Mouse (Mus musculus): Measurements from ENCODE around the gene Hist2h2be.
"Not testable (repeated sequence)": the region's sequence is repeated elsewhere in the genome, so short reads cannot be mapped to it uniquely, and the experiment has no call there.

Hist2h2be gene

DNA sequence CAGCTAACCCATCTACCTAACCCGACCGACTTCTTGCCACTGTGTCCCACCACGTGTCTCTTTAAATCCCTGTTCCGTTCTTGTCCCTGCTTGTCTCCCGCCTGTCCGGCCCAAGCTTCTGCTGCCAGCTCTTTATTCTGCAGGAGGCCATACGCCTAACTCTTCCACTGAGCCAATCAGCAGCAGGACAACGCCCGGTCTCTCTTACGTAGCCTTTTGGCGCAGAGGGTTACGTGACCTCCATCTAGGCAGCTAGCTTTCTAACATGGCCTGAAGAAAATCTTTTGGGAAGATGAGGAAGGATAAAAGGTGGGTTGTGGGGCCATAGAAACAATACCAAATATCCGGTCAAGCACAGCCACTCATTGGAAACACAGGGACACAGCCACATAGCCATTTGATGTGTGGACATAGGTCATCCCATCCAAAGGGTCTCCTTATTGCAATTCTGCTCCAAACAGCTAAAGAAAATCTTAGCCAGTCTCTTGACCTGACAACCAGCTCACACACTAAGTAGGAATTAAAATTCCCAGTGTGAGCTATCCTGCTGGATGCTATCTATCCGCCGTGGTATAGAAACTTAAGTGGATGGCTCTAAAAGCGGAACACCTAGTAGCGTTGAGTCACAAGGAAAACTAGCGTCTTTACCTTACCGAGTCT is 41.4 kb downstream of the Hist2h2be start:
- in situ Hi-C loops (cut with MboI, MseI): no loop called here

DNA sequence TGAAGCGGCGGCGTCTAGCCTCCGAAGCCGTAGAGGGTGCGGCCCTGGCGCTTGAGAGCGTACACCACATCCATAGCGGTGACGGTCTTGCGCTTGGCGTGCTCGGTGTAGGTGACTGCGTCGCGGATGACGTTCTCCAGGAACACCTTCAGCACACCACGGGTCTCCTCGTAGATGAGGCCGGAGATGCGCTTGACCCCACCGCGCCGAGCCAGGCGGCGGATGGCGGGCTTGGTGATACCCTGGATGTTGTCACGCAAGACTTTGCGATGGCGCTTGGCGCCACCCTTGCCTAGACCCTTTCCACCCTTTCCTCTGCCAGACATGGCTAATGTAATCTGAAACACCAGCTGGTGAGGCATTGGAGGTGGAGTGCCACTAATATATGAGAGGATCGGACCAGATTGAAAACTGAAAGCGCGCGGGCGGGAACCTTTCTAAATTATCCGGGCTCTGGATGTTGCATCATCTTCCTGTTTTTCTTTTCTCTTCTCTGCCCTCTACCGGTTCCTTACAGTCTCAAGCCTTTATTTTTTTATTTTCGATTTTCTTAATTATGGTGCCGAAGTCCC is 42.1 kb downstream of the Hist2h2be start, which contains the start of gene Hist2h4:
Hist2h4 (minus strand) TSS at position 333 of the 572 bp plus-strand sequence.
- in situ Hi-C loops (cut with MboI, MseI): no loop called here

DNA sequence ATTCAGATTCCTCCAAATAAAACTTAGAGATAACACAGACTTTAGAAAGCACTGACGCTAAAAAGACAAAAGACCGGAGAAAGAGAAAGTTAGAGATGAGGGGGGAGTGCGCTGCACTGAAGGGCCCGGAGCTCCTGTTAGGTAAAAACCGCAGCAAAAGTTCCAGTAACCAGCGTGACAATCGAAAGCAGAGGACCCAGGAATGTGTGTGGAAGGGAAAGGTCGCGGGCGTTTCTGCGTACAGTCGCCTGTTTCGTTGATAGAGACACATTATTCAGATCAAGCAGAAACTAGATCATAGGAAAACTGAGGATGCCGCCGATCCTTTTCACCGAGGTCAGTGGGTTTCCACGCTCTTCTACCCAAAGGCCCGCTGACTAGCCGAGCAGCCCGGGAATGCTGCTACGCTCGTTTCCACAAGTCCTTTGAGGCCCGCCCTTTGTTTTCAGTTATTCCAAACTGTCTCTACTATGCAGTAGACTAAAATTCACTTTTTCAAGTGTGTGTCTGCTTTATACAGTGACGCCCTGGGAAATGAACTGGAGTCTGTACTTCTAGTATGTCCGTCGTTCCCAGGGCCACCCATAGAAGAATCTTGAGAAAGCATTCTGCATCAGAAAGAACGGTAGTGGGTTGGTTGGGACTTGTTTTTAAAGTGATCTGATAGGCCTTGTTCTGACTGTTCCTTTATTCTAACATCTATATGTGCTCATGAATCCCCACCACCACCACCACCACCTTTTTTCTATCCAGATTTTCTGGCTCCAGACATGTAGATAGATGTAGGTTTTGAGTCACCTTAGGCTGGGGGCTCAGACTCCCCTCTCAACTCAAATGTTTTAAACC is 42.9 kb downstream of the Hist2h2be start:
- in situ Hi-C loops (cut with MboI, MseI): no loop called here

DNA sequence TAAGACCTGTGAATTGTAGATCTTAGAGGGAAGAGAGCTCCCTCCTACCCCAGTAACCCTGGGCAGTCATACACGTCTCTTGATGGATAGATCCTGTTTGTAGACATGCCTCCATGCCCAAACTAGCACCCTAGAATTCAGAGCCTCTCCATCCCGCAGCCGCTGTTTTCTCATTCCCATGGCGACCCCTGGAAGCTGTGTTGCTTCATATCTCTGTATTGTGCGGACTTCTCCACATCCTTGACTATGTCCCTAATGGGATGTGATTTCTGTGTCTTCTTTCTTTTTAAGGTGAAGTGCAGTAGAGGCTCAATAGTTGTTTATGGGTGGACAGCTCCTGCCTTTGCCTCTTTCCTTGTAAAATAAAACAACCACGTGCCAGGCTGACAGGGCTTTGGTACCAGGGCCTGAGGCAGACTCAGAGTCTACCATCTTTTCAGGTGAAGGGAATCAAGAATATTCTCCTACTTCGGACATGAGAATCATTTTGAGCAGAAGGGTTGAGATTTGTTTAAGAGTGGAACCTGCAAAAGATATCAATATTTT is 43.6 kb downstream of the Hist2h2be start:
- in situ Hi-C loops (cut with MboI, MseI): no loop called here

DNA sequence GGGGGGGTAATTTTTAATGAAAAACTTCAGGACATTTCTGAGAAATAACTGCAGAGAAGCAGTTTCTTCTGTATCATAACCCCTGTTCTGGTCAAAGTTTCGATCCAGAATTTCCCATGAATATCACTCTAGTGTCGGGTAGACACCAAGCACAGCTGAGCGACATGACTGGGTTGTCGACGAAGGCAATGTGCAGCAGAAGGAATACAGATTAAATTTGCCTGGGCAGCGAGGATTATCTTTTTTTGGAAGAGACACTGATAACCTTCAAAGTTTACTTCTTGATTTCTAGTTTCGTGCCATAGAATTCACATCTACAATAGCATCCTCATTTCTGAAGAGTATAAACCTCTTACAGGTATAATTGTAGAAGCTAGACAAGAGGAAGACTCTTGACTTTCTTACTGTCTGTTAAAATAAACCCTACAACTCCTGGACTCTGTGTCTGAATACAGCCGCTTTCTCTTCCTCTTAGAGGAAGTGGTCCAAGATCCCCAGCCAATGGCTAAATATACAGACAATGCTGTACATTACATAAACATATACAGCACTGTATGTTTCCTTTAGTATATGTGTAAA is 45.3 kb downstream of the Hist2h2be start:
- in situ Hi-C loops (cut with MboI, MseI): no loop called here

DNA sequence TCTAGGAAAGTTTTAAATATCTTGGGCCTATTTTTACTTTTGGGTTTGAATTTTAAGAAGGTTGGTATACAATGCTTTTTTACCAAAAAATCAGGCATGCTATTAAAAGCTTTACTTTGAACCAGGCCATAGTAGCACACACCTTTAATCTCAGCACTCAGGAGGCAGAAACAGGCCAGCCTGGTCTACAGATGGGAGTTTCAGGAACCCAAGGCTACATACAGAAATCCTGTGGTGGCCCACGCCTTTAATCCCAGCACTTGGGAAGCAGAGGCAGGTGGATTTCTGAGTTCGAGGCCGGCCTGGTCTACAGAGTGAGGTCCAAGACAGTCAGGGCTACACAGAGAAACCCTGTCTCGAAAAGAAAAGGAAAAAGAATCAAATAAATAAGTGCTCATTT is 46.6 kb downstream of the Hist2h2be start:
- in situ Hi-C loops (cut with MboI, MseI): no loop called here

DNA sequence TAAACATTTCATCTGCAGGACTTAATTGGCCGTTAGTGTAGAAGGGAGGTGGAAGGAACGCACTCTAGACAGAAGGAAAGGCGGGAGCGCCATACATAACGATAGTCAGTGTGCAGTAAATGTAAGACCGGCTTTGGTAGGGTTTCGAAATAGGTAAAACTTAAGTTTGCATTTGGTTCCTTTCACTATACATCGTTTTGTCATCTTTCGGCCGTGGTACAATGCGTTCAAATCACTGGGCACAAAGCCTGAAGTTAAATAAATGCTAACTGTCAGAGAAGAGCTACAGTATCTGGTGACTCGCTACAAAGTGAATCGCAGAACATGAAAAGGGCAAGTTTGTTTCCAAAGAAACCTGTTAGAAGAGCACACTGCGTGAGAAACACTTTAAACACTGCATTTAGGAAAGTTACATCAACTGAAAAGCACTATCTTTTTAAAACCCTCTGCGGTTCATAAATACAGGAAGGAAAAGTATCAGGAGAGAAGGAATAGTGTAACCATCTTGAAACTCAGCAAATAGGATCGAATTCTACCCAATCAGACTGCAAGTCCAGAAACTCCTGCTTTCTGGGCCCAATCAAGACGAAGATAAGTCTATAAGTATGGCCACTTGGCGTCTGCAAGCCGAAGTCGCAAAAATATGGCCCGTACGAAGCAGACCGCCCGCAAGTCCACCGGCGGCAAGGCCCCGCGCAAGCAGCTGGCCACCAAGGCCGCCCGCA is 47.3 kb downstream of the Hist2h2be start, which contains the start of gene Hist2h3b:
Hist2h3b (plus strand) TSS at position 604 of the 725 bp plus-strand sequence.
- in situ Hi-C loops (cut with MboI, MseI): no loop called here

DNA sequence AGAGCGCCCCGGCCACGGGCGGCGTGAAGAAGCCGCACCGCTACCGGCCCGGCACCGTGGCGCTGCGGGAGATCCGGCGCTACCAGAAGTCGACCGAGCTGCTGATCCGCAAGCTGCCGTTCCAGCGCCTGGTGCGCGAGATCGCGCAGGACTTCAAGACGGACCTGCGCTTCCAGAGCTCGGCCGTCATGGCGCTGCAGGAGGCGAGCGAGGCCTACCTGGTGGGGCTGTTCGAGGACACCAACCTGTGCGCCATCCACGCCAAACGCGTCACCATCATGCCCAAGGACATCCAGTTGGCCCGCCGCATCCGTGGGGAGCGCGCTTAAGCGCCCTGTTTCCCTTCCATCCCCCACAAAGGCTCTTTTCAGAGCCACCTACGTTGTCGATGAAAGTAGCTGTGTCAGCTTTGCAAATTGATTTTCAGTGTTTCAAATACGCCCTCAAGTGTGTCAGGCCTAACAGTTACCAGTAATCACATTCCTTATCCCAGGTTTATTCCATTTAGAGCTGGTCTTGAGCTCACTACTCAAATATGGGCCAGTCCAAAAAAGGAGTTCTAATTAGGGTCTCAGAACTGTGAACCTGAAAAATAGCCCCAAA is 48.0 kb downstream of the Hist2h2be start:
- in situ Hi-C loops (cut with MboI, MseI): not testable (repeated sequence)

DNA sequence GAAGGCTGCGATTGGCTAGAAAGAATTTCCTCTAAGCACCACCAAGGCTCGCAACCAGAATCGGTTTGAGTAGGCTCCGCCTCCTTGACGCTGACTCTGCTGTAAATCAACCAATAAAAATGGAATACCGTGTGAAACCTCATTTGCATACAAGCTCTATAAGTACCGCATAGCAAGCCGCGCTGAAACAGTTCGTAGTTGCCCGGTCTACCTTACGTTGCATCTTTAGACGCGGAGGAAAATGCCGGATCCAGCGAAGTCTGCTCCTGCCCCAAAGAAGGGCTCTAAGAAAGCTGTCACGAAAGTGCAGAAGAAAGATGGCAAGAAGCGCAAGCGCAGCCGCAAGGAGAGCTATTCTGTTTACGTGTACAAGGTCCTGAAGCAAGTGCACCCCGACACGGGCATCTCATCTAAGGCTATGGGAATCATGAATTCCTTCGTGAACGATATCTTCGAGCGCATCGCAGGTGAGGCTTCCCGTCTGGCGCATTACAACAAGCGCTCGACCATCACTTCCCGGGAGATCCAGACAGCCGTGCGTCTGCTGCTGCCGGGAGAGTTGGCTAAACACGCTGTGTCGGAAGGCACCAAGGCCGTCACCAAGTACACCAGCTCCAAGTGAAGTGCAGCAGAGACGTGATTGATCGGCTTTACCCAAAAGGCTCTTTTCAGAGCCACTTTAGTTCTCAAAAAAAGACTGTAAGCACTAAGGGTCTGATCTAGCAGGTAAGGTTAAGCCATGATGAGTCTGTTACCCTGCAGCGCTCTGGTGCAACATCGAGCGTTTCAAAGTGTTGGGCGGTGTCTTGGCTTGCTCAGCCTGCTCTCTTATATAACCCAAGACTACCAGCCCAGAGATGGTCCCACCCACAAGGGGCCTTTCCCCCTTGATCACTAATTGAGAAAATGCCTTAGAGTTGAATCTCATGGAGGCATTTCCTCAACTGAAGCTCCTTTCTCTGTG is 48.9 kb downstream of the Hist2h2be start, which contains the start of gene Hist2h2bb:
Hist2h2bb (plus strand) TSS at position 242 of the 964 bp plus-strand sequence.
- in situ Hi-C loops (cut with MboI, MseI): no loop called here

Data from regulatory T cell (primary cell).